Mouse (Mus musculus): ENCODE results near the gene Trpm3.

DNA sequence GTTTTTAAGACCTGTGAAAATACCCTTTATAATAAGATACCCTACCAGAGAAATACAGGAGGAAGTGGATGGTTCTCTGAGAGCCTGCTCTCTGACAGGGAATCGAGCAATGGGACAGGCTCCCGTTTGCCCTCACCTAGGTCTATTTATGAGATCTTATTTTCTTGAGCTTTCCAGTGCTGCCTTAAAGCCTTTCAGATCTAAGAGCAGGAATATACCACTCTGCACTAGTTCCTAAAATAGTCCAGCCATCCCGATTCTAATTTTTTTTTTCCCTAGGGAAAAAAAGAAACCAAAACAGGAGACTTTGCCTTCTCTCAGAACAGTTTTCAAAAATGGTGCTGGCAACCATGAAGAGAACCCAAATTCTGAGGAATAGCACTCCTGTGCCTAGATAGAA, 786.4 kb downstream of the Trpm3 start:
- TF ChIP-seq CTCF (IDR thresholded peaks at IDR 0.05; ENCODE audit: low read depth, low read length) (no peak), POLR2A (IDR thresholded peaks at IDR 0.05; ENCODE audit: extremely low read depth, insufficient read depth, low read length) (no peak)

Measured in liver, adult 2 months (tissue).